Mouse (Mus musculus): ENCODE data around the gene Tinf2.

DNA sequence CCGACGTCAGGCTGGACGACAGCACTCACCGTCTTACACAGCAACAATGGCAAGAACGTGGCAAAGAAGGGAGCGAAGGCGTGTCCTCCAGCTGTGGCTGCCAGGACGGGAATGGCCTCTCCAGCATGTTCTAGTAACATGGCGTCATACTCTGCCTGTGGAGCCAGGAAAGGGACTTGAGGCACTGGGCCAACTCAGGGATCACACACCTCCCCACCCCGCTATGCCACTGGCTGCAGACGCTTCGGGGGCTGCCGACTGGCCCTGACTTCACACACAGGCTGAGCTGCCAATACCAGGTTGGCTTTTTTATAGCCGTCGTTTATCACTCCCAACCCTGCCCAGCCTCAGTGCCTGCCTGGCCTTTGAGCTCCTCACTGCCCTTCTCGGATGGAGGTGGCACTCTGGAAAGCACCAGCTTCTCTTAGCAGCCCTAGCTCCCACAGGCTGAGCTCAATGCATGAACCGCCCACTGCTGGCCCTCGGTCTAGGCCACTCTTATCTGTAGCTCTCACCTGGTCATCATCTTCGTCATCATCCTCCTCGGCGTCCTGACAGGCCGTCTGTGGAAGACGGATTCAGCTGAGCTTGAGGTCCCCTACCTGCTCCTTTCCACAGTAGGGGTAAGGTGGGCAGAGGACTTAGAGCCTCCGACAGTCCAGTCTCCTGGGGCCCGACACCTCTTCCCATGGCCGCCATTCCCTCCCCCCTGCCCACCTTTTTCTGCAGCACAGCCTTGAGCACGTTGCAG lies 53.4 kb downstream of the Tinf2 start:
- TF ChIP-seq CTCF (IDR thresholded peaks at IDR 0.05) = no peak
- TF ChIP-seq EP300 (IDR thresholded peaks at IDR 0.05) = no peak
